Mouse (Mus musculus): Measurements from ENCODE around the gene Foxp1. TPM values are rescaled to one million over a fixed set of nuclear protein-coding genes. Genes with fewer than 3 reads are reported as not detected.

The Foxp1 gene
- polyA plus RNA-seq, 1 experiment from 2014 or later = 45.3 TPM

DNA sequence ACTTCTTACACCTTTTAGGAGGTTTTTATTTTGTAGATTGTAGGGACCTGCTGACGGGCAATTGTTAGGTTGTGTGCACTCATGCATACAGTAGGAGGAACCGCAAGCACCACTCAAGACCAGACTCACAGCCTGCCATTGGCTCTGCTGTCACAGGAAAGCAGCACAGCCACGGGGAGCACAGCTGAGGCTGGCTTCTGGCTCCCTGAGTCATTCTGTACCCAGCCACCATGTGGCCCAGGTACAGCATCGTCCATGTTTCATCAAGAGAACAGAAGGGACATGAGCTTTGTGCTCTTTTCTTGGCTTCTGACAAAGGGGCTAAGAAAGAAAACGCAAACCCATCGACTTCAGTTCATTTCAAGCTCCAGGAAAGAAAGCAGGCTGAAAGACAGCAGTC lies 541.3 kb downstream of the Foxp1 start:
- H3K9me3 ChIP-seq (ENCODE audit: control insufficient read depth) = no peaks in the 10 kb centered on the region
- no peak for ATAC-seq
- H3K9ac ChIP-seq (ENCODE audit: low read depth, low read length) = no peak overlapping the region
- WGBS = 88% methylated on average over 6 of the region's 6 CpGs
- no peak overlapping the region for H3K27ac ChIP-seq (ENCODE audit: low read depth, low read length)
- peaks cover 18% of the 10 kb centered on the region for H3K36me3 ChIP-seq (ENCODE audit: control insufficient read depth, insufficient read depth)
- no peak overlapping the region for H3K4me3 ChIP-seq (ENCODE audit: low read depth, low read length)
- no peaks in the 10 kb centered on the region for H3K27me3 ChIP-seq (replicated peaks; ENCODE audit: control insufficient read depth, insufficient read depth, low read length)
- TF ChIP-seq CTCF (IDR thresholded peaks at IDR 0.05; ENCODE audit: low read depth) = no peak
- no peak overlapping the region for H3K4me2 ChIP-seq (replicated peaks; ENCODE audit: low read depth)
- H3K4me1 ChIP-seq (replicated peaks; ENCODE audit: control insufficient read depth, insufficient read depth, low read length) = no peaks in the 10 kb centered on the region

DNA sequence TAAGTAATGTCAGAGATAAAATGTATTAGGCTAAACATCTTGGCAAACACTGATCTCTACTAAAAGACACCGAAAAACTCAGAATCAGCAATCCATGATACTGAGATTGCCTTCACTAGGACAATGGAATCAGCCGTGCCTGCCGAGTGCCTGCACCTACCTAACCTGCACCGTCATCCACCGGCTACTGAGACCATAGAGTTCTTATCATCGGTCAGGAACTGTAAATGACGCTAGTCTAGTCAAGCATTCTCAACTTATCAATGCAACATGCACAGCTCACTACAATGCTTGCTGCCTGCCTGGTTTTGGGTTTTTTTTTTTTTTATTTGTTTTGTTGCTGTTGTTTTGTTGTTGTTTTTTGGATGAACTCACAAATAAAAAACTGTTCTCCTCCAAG lies 542.1 kb downstream of the Foxp1 start:
- no peak overlapping the region for H3K4me3 ChIP-seq (ENCODE audit: low read depth, low read length)

DNA sequence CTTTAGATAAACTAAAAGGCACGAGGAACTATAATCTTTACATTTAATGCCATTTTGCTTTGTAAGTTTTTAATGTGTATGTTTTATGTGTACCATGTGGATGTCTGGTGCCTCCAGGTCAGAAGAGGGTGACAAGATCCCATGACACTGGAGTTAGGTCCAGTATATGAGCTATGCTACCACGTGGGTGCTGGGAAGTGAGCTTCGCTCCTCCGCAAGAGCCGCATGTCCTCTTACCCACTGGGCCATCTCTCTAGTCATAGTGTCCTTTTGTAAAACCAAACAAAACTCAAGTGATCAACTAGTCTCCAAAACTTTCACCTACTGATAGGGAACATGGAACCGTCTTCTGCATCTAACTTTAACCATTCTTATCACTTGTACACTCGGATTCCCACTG lies 542.5 kb downstream of the Foxp1 start:
- TF ChIP-seq CTCF (IDR thresholded peaks at IDR 0.05; ENCODE audit: low read depth) = no peak
- no peaks in the 10 kb centered on the region for H3K27me3 ChIP-seq (replicated peaks; ENCODE audit: control insufficient read depth, insufficient read depth, low read length)
- no peak overlapping the region for H3K4me3 ChIP-seq (ENCODE audit: low read depth, low read length)
- peaks cover 30% of the 10 kb centered on the region for H3K36me3 ChIP-seq (ENCODE audit: control insufficient read depth, insufficient read depth)
- no peak overlapping the region for H3K4me2 ChIP-seq (replicated peaks; ENCODE audit: low read depth)
- no peaks in the 10 kb centered on the region for H3K9me3 ChIP-seq (ENCODE audit: control insufficient read depth)
- H3K4me1 ChIP-seq (replicated peaks; ENCODE audit: control insufficient read depth, insufficient read depth, low read length) = no peaks in the 10 kb centered on the region
- 87% methylated on average over 7 of the region's 7 CpGs for WGBS
- no peak overlapping the region for H3K27ac ChIP-seq (ENCODE audit: low read depth, low read length)
- ATAC-seq = no peak
- no peak overlapping the region for H3K9ac ChIP-seq (ENCODE audit: low read depth, low read length)

More for the DNA sequence above, 542.1 kb downstream of the Foxp1 start:
- TF ChIP-seq CTCF (IDR thresholded peaks at IDR 0.05; ENCODE audit: low read depth) = no peak
- peaks cover 26% of the 10 kb centered on the region for H3K36me3 ChIP-seq (ENCODE audit: control insufficient read depth, insufficient read depth)
- H3K4me2 ChIP-seq (replicated peaks; ENCODE audit: low read depth) = no peak overlapping the region
- H3K9ac ChIP-seq (ENCODE audit: low read depth, low read length) = no peak overlapping the region
- no peaks in the 10 kb centered on the region for H3K9me3 ChIP-seq (ENCODE audit: control insufficient read depth)
- H3K27me3 ChIP-seq (replicated peaks; ENCODE audit: control insufficient read depth, insufficient read depth, low read length) = no peaks in the 10 kb centered on the region
- no peak for ATAC-seq
- WGBS = 62% methylated on average over 7 of the region's 7 CpGs
- no peaks in the 10 kb centered on the region for H3K4me1 ChIP-seq (replicated peaks; ENCODE audit: control insufficient read depth, insufficient read depth, low read length)
- H3K27ac ChIP-seq (ENCODE audit: low read depth, low read length) = no peak overlapping the region

DNA sequence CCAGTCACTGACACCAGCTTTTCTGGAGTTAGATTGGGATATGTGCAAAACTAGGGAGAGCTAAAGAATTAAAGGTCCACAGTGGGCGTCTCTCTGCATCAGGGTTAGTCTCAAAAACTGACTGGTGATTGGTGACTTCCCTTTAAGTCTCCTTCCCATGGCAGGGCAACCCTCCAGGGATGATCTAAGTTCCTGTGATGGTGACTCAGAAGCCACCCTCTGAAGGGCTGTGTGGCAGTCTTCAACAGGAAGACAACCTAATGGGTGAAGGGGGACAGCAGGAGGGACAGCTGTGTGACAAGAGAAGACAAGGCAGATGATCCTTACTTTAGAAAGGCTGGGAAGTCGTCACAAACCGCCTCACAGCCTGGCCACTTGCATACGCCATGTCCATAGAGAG lies 544.7 kb downstream of the Foxp1 start:
- Histone ChIP-seq H3K4me3 (ENCODE audit: low read depth, low read length) (no peak overlapping the region), H3K36me3 (ENCODE audit: control insufficient read depth, insufficient read depth) (peaks cover 43% of the 10 kb centered on the region), H3K27me3 (replicated peaks; ENCODE audit: control insufficient read depth, insufficient read depth, low read length) (no peaks in the 10 kb centered on the region), H3K9me3 (ENCODE audit: control insufficient read depth) (no peaks in the 10 kb centered on the region), H3K9ac (ENCODE audit: low read depth, low read length) (no peak overlapping the region), H3K27ac (ENCODE audit: low read depth, low read length) (no peak overlapping the region), H3K4me2 (replicated peaks; ENCODE audit: low read depth) (no peak overlapping the region), H3K4me1 (replicated peaks; ENCODE audit: control insufficient read depth, insufficient read depth, low read length) (no peaks in the 10 kb centered on the region)
- 92% methylated on average over 4 of the region's 4 CpGs for WGBS
- no peak for ATAC-seq
- no peak for TF ChIP-seq CTCF (IDR thresholded peaks at IDR 0.05; ENCODE audit: low read depth)

DNA sequence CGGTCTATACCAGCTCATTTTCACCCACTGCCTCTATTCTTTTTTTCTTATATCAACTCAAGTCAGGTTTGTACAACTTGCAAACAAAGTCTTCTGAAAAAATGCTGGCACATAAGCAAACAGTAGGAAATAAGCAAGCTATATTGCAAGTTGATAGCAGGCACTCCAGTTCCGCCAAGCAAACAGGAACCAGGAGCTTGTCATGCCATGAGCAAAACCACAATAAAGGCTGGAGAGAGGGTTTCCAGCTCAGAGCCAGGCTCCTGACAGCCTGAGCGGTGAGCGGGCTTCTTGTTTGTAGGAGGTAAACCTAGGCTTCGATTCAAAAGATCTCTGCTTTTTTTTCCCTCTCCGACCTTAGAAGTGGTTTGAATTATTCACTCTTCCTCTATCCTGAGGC lies 546.6 kb downstream of the Foxp1 start:
- Histone ChIP-seq H3K4me3 (ENCODE audit: low read depth, low read length) (no peak overlapping the region), H3K9me3 (ENCODE audit: control insufficient read depth) (no peaks in the 10 kb centered on the region), H3K9ac (ENCODE audit: low read depth, low read length) (no peak overlapping the region), H3K4me2 (replicated peaks; ENCODE audit: low read depth) (no peak overlapping the region), H3K27me3 (replicated peaks; ENCODE audit: control insufficient read depth, insufficient read depth, low read length) (no peaks in the 10 kb centered on the region), H3K27ac (ENCODE audit: low read depth, low read length) (no peak overlapping the region), H3K36me3 (ENCODE audit: control insufficient read depth, insufficient read depth) (peaks cover 43% of the 10 kb centered on the region), H3K4me1 (replicated peaks; ENCODE audit: control insufficient read depth, insufficient read depth, low read length) (no peaks in the 10 kb centered on the region)
- TF ChIP-seq CTCF (IDR thresholded peaks at IDR 0.05; ENCODE audit: low read depth) = no peak
- WGBS = 86% methylated on average over 6 of the region's 6 CpGs
- ATAC-seq = no peak

DNA sequence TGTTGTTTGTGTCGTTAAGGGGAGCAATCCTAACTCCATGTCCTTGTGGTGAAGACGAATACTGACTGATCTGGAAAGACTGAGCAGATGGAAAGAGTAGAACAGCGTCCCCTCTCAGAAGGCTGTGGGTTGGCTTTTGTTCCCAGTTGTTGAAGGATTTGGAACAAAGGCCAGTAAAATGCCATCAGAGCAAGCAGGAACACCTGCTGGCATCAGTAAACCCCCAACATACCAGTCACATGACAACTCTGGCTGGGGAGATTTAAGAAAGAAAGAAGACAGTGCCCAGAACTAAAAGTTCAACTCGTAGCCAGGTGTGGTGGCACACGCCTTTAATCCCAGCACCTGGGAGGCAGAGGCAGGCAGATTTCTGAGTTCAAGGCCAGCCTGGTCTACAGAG lies 549.1 kb downstream of the Foxp1 start:
- H3K4me3 ChIP-seq (ENCODE audit: low read depth, low read length) = no peak overlapping the region
- no peak for ATAC-seq
- peaks cover 43% of the 10 kb centered on the region for H3K36me3 ChIP-seq (ENCODE audit: control insufficient read depth, insufficient read depth)
- 88% methylated on average over 5 of the region's 5 CpGs for WGBS
- H3K4me2 ChIP-seq (replicated peaks; ENCODE audit: low read depth) = no peak overlapping the region
- H3K9me3 ChIP-seq (ENCODE audit: control insufficient read depth) = no peaks in the 10 kb centered on the region
- no peak overlapping the region for H3K27ac ChIP-seq (ENCODE audit: low read depth, low read length)
- no peak for TF ChIP-seq CTCF (IDR thresholded peaks at IDR 0.05; ENCODE audit: low read depth)
- no peaks in the 10 kb centered on the region for H3K27me3 ChIP-seq (replicated peaks; ENCODE audit: control insufficient read depth, insufficient read depth, low read length)
- no peak overlapping the region for H3K9ac ChIP-seq (ENCODE audit: low read depth, low read length)
- no peaks in the 10 kb centered on the region for H3K4me1 ChIP-seq (replicated peaks; ENCODE audit: control insufficient read depth, insufficient read depth, low read length)

DNA sequence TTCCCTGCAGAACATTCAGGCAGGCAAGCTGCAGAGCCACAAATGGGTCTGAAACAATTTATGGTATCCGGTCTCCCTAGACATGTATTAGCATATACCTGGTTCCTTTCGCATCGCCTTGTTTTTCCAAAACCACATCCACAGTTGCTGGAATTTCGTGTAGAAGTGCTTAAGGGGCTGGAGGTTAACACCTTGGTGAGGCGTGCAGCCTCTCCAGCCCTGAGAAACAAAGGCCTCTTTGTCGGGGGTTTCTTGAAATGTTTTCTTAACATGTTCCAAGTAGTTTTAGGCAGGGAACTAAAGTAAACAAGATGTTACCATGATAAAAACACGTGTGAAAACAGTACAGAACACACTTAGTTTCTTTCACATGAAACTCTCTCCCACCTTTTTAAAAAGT lies 550.1 kb downstream of the Foxp1 start:
- TF ChIP-seq CTCF (IDR thresholded peaks at IDR 0.05; ENCODE audit: low read depth) = no peak
- Histone ChIP-seq H3K4me3 (ENCODE audit: low read depth, low read length) (no peak overlapping the region), H3K9ac (ENCODE audit: low read depth, low read length) (no peak overlapping the region), H3K4me1 (replicated peaks; ENCODE audit: control insufficient read depth, insufficient read depth, low read length) (no peaks in the 10 kb centered on the region), H3K27me3 (replicated peaks; ENCODE audit: control insufficient read depth, insufficient read depth, low read length) (no peaks in the 10 kb centered on the region), H3K36me3 (ENCODE audit: control insufficient read depth, insufficient read depth) (peaks cover 35% of the 10 kb centered on the region), H3K9me3 (ENCODE audit: control insufficient read depth) (no peaks in the 10 kb centered on the region), H3K4me2 (replicated peaks; ENCODE audit: low read depth) (no peak overlapping the region), H3K27ac (ENCODE audit: low read depth, low read length) (no peak overlapping the region)
- 67% methylated on average over 7 of the region's 7 CpGs for WGBS
- no peak for ATAC-seq

All from intestine, postnatal 0 days (tissue).